Mouse (Mus musculus) CH12.LX (cell line): ENCODE data around the gene 2210011C24Rik.

Experiments
- CTCF ChIP-seq, 2 experiments: IDR thresholded peaks in 1 of 2; conservative IDR thresholded peaks in 1 of 2; 2 replicates each; pipeline ENCODE4 v1.5.1; 2011 to 2012; ENCODE audit warnings: low read depth in 2 of 2, low read length in 2 of 2, improper control_type of control experiment in 1 of 2, inconsistent platforms in 1 of 2, mild to moderate bottlenecking in 1 of 2, moderate library complexity in 1 of 2
- GABPA ChIP-seq: IDR thresholded peaks from 2 replicates; pipeline ENCODE4 v1.6.1; 2012; ENCODE audit warnings: low read depth, low read length, improper control_type of control experiment, inconsistent platforms; ENCODE audit not compliant: insufficient replicate concordance
- MAZ ChIP-seq: IDR thresholded peaks from 2 replicates; pipeline ENCODE4 v1.6.1; 2012; ENCODE audit warnings: low read depth, mild to moderate bottlenecking, inconsistent platforms, low read length, improper control_type of control experiment, moderate library complexity
- PAX5 ChIP-seq: IDR thresholded peaks from 2 replicates; pipeline ENCODE4 v1.6.1; 2012; ENCODE audit warnings: low read length, inconsistent platforms, mixed read lengths
- POLR2A ChIP-seq: IDR thresholded peaks from 2 replicates; pipeline ENCODE4 v1.6.1; 2011; ENCODE audit warnings: low read depth, mild to moderate bottlenecking, improper control_type of control experiment, low read length

GRCm38 (mm10) chr8:83973161-83974031 lies 38.6 kb downstream of the 2210011C24Rik start:
- no peak for TF ChIP-seq PAX5
- TF ChIP-seq CTCF (conservative IDR thresholded peaks at IDR 0.05 in 1 of 2, IDR thresholded peaks at IDR 0.05 in 1 of 2; ENCODE audit: low read depth in 2 of 2, low read length in 2 of 2): no peak
- TF ChIP-seq GABPA: no peak
- no peak for TF ChIP-seq MAZ
- TF ChIP-seq POLR2A: no peak
